Mouse (Mus musculus): ENCODE data around the gene Sez6l.

The Sez6l gene

GRCm38 (mm10) chr5:112533312-112534075 is 43.5 kb downstream of the Sez6l start:
- no peak for DNase-seq (ENCODE audit: low spot score)

GRCm38 (mm10) chr5:112532894-112533293 is 44.1 kb downstream of the Sez6l start:
- DNase-seq (ENCODE audit: low spot score): no peak

- DNase-seq (ENCODE audit: low spot score): no peak
Observed at GRCm38 (mm10) chr5:112532210-112532609, 44.8 kb downstream of the Sez6l start.

- DNase-seq (ENCODE audit: low spot score): no peak
Observed at GRCm38 (mm10) chr5:112531111-112531510, 45.9 kb downstream of the Sez6l start.

GRCm38 (mm10) chr5:112526936-112527335 is 50.0 kb downstream of the Sez6l start:
- DNase-seq (ENCODE audit: low spot score): no peak

- no peak for DNase-seq (ENCODE audit: low spot score)
Observed at GRCm38 (mm10) chr5:112526435-112526834, 50.5 kb downstream of the Sez6l start.

GRCm38 (mm10) chr5:112525980-112526379 is 51.0 kb downstream of the Sez6l start:
- no peak for DNase-seq (ENCODE audit: low spot score)

GRCm38 (mm10) chr5:112525271-112525670 is 51.7 kb downstream of the Sez6l start:
- no peak for DNase-seq (ENCODE audit: low spot score)

- DNase-seq (ENCODE audit: low spot score): no peak
Observed at GRCm38 (mm10) chr5:112523796-112524195, 53.2 kb downstream of the Sez6l start.

GRCm38 (mm10) chr5:112523331-112523730 is 53.7 kb downstream of the Sez6l start:
- no peak for DNase-seq (ENCODE audit: low spot score)

- no peak for DNase-seq (ENCODE audit: low spot score)
Observed at GRCm38 (mm10) chr5:112521703-112522527, 55.1 kb downstream of the Sez6l start.

- DNase-seq (ENCODE audit: low spot score): no peak
Observed at GRCm38 (mm10) chr5:112520826-112521702, 55.9 kb downstream of the Sez6l start.

- no peak for DNase-seq (ENCODE audit: low spot score)
Observed at GRCm38 (mm10) chr5:112518773-112519172, 58.2 kb downstream of the Sez6l start.

- no peak for DNase-seq (ENCODE audit: low spot score)
Observed at GRCm38 (mm10) chr5:112517454-112517853, 59.5 kb downstream of the Sez6l start.

GRCm38 (mm10) chr5:112516527-112516926 is 60.5 kb downstream of the Sez6l start:
- no peak for DNase-seq (ENCODE audit: low spot score)

- no peak for DNase-seq (ENCODE audit: low spot score)
Observed at GRCm38 (mm10) chr5:112510351-112510750, 66.6 kb downstream of the Sez6l start.

- no peak for DNase-seq (ENCODE audit: low spot score)
Observed at GRCm38 (mm10) chr5:112509916-112510315, 67.1 kb downstream of the Sez6l start.

- DNase-seq (ENCODE audit: low spot score): no peak
Observed at GRCm38 (mm10) chr5:112505595-112505994, 71.4 kb downstream of the Sez6l start.

GRCm38 (mm10) chr5:112501384-112501783 is 75.6 kb downstream of the Sez6l start:
- no peak for DNase-seq (ENCODE audit: low spot score)

GRCm38 (mm10) chr5:112499918-112500682 is 76.9 kb downstream of the Sez6l start:
- no peak for DNase-seq (ENCODE audit: low spot score)

Data from ovary, adult 18-20 months (tissue).